Comparison of ENCODE assay signal across 8 mouse cellular contexts in the genomic region with DNA sequence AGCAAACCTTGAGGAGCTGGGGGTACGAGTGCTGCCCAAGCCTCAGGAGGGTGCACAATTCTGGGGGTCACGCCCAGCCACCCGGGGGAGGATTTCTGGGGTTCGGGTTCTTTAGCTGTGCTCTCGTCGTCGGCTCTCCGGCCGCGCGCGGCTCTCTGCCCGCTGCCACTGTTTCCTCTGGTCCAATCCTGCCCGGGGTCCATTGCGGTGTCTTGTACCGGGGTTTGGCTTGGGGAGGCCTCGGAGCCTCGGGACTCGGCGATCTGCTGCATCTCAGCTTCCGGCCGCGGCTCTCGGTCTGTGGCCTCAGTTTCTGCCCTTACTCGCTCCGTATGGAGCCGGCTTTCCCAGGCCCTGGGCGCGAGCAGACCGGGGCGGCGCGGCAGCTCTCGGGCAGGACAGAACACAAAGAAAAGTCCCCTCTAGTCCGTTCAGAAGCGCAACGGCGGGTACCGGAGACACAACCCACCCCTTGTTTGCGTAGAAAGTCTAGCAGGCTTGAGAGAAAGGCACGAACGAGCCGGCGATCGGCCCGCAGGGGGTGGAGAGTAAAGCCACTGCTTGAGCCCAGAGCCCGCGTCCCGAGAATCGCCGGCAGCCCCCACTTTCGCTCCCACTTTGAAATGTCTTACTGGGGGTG. TPM values are rescaled to one million over a fixed set of nuclear protein-coding genes. Genes with fewer than 3 reads are reported as not detected.
DNase-seq lines count a peak whose midpoint lies in the region; ATAC-seq and TF ChIP-seq lines count a peak whose summit lies in the region.

No protein-coding gene starts in this region.

- no peaks in the 10 kb centered on the region for H3K27me3 ChIP-seq in forebrain, embryonic 15.5 days
- H3K27me3 ChIP-seq in intestine, postnatal 0 days (replicated peaks; ENCODE audit: control insufficient read depth, insufficient read depth, low read length), result no peaks in the 10 kb centered on the region
- H3K27me3 ChIP-seq in stomach, embryonic 14.5 days (ENCODE audit: control insufficient read depth, insufficient read depth, low read length), result no peaks in the 10 kb centered on the region

- H3K4me1 ChIP-seq in forebrain, embryonic 15.5 days, result peaks cover 35% of the 10 kb centered on the region
- H3K4me1 ChIP-seq in intestine, postnatal 0 days (replicated peaks; ENCODE audit: control insufficient read depth, insufficient read depth, low read length), result peaks cover 8% of the 10 kb centered on the region
- peaks cover 21% of the 10 kb centered on the region for H3K4me1 ChIP-seq in stomach, embryonic 14.5 days (ENCODE audit: control insufficient read depth, insufficient read depth, low read length)

- H3K9me3 ChIP-seq in forebrain, embryonic 15.5 days, result no peaks in the 10 kb centered on the region
- no peaks in the 10 kb centered on the region for H3K9me3 ChIP-seq in intestine, postnatal 0 days (ENCODE audit: control insufficient read depth)
- H3K9me3 ChIP-seq in stomach, embryonic 14.5 days (ENCODE audit: control insufficient read depth, low read depth, low read length), result no peaks in the 10 kb centered on the region

- peak overlapping the region; percentile 98 for H3K9ac ChIP-seq in forebrain, embryonic 15.5 days (replicated peaks)
- H3K9ac ChIP-seq in intestine, postnatal 0 days (ENCODE audit: low read depth, low read length), result peak overlapping the region; percentile 97
- H3K9ac ChIP-seq in stomach, embryonic 14.5 days (replicated peaks; ENCODE audit: low read depth, low read length), result peak overlapping the region; percentile 84

- no peaks in the 10 kb centered on the region for H3K36me3 ChIP-seq in forebrain, embryonic 15.5 days
- H3K36me3 ChIP-seq in intestine, postnatal 0 days (ENCODE audit: control insufficient read depth, insufficient read depth), result no peaks in the 10 kb centered on the region
- no peaks in the 10 kb centered on the region for H3K36me3 ChIP-seq in stomach, embryonic 14.5 days (ENCODE audit: control insufficient read depth, insufficient read depth, low read length)

- under 1% methylated on average over 52 of the region's 52 CpGs for WGBS in forebrain, embryonic 15.5 days
- under 1% methylated on average over 52 of the region's 52 CpGs for WGBS in intestine, postnatal 0 days
- under 1% methylated on average over 52 of the region's 52 CpGs for WGBS in stomach, embryonic 14.5 days

- peak overlapping the region; percentile 91 for H3K4me3 ChIP-seq in forebrain, embryonic 15.5 days
- peak overlapping the region; percentile 82 for H3K4me3 ChIP-seq in intestine, postnatal 0 days (ENCODE audit: low read depth, low read length)
- peak overlapping the region; percentile 67 for H3K4me3 ChIP-seq in stomach, embryonic 14.5 days (ENCODE audit: low read depth, low read length)

- no peak for ATAC-seq in forebrain, embryonic 15.5 days (replicated peaks)
- ATAC-seq in intestine, postnatal 0 days, result no peak
- ATAC-seq in stomach, embryonic 14.5 days (ENCODE audit: insufficient number of reproducible peaks, insufficient read depth, low FRiP score, low read depth), result no peak
- ATAC-seq in megakaryocyte-erythroid progenitor cell, adult 5-6 weeks (replicated peaks; ENCODE audit: low FRiP score, low TSS enrichment, poor library complexity, severe bottlenecking), result no peak

- peak overlapping the region; percentile 98 for H3K27ac ChIP-seq in forebrain, embryonic 15.5 days (replicated peaks)
- H3K27ac ChIP-seq in intestine, postnatal 0 days (ENCODE audit: low read depth, low read length), result peak overlapping the region; percentile 84
- peak overlapping the region; percentile 94 for H3K27ac ChIP-seq in stomach, embryonic 14.5 days (ENCODE audit: low read length)

- H3K4me2 ChIP-seq in forebrain, embryonic 15.5 days (replicated peaks), result peak overlapping the region; percentile 93
- H3K4me2 ChIP-seq in intestine, postnatal 0 days (replicated peaks; ENCODE audit: low read depth), result peak overlapping the region; percentile 97
- peak overlapping the region; percentile 98 for H3K4me2 ChIP-seq in stomach, embryonic 14.5 days (replicated peaks; ENCODE audit: low read depth, low read length)

- no peak for TF ChIP-seq CTCF in intestine, postnatal 0 days (IDR thresholded peaks at IDR 0.05; ENCODE audit: low read depth)

- peak; percentile 52 for DNase-seq in right cerebral cortex, adult 18-20 months
- no peak for DNase-seq in right cerebral cortex, postnatal 25 days
- peak; percentile 22 for DNase-seq in c-Kit-positive CD71-positive TER-119-negative erythroid progenitor cells, embryonic 14.5 days (ENCODE audit: low read depth)
- DNase-seq in lung, postnatal 14 days, result peak; percentile 58

RNA-seq across cellular contexts. Expression of a gene that starts 1.5 kb away (rescaled TPM):
- 15.4 and 16.1 TPM in 2 replicates for polyA plus RNA-seq in forebrain, embryonic 15.5 days (2015; fragmentation: Nextera tagmentation; extraction: Ambion mirVana)
- polyA plus RNA-seq in intestine, postnatal 0 days (2015; fragmentation: Nextera tagmentation; extraction: Ambion mirVana), result 3.1 and 4.2 TPM in 2 replicates
- polyA plus RNA-seq in stomach, embryonic 14.5 days (2014; fragmentation: Nextera tagmentation; extraction: Ambion mirVana), result 12.2 and 13.4 TPM in 2 replicates
- 25.6 and 30.1 TPM in 2 replicates for total RNA-seq in megakaryocyte-erythroid progenitor cell, adult 5-6 weeks (2014; fragmentation: Nextera tagmentation)
- 6.7 and 7.0 TPM in 2 replicates for total RNA-seq in megakaryocyte-erythroid progenitor cell, adult 5-6 weeks (2017)
